Mouse (Mus musculus) fibroblast of lung, adult 2 months (primary cell): Measurements from ENCODE around the gene Wdr24.

Experiments
- DNase-seq: peaks from one replicate; pipeline ENCODE4 v3.0.0-alpha.2; 2011; ENCODE audit warnings: low read depth

The Wdr24 gene

DNA sequence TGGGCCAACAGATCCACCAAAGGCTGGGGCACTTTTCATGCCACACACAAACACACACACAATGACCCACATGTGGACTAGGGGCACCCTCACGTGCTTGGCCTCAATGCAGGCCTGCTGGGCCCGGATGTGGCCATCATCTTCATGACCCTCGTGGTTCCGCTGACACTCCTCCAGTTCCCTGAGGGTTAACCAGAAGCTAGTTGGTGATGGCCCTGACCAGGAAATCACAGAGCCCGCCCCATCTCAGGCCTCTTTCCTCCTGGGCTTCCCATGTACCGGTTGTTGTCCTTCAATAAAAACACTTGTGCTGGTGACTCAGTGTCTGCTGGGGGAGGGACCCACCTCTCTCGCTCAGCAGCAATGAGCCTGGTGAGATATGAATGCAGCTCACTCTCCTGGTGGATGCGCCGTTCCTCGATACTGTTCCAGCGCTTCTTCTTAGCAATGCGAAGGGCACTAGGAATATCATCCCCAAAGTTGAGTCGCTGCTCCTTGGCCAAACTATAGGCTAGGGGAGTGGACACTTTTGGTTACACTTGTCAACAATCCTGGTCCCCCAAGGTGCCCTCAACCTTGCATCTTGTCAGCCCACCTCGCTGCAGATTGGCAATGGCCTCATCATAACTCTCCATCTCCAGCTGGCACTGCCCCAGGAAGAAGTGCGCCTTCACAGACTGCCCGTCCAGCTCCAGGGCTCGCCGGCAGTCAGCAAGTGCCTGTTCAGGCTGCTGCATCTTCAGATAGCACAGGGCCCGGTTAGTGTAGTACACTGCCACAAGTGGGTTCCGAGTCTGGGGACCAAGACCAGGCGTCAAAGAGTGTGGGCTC lies 8.2 kb downstream of the Wdr24 start:
- no peak for DNase-seq

DNA sequence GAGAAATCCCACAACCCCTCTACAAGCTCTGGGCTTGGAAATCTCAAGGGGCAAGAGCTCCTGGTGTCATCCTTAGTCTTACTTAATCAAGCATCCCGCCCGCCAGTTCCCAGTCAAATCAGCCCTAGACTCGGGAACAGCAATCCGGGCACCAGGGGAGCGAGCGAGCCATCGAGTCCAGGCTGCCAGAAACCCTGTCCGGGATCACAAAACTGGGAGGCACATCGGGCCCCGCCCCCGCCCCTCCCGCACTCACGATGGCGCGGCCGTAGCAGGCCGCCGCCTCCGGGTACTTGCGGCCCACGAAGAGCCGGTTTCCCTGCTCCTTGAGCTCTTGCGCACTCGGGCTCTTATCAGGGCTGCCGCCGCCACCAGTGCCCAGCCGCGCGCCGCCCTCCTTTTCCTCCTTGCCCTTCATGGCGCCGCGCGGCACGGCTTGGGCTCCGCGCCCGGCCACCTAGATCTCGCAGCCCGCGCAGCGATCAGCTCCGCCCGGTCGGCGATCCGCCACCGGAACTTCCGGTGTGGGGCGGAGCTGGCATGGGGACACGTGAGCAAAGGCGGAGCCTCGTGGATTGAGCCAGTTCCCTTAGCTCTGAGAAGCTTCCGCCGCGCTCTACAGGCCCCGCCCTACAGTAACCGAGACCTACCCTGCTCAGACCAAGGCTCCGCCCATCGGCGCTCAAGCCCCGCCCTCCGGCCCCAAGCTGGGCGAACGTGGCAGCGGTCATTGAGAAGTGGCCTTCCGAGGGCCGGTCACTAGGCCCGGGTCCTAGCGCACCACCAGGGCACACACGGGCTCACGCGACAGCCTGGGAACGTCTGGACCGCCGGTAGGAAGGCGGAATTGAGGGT lies 9.2 kb downstream of the Wdr24 start:
- peak; percentile 98 for DNase-seq

DNA sequence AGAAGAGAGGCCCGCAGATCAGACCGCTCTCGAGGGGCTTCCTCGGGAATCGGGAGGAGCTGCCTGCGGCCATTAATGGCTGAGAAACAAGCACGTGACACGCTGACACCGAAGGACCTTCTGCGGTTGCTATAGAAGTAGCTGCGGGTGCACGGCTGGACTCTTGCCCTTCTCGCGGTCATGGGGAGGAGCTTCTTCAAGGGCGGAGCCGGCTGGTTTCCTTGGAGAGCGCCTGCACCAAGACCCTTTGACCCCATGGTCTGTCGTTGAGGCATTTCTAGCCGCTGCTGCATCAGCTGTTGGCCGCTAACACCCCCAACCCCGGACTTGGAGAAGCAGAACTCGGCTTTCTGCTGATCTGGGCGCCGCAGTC lies 9.8 kb downstream of the Wdr24 start, which contains the start of gene Stub1:
Stub1 (minus strand) TSS at position 114 of the 373 bp plus-strand sequence.
- DNase-seq: peak; percentile 89

DNA sequence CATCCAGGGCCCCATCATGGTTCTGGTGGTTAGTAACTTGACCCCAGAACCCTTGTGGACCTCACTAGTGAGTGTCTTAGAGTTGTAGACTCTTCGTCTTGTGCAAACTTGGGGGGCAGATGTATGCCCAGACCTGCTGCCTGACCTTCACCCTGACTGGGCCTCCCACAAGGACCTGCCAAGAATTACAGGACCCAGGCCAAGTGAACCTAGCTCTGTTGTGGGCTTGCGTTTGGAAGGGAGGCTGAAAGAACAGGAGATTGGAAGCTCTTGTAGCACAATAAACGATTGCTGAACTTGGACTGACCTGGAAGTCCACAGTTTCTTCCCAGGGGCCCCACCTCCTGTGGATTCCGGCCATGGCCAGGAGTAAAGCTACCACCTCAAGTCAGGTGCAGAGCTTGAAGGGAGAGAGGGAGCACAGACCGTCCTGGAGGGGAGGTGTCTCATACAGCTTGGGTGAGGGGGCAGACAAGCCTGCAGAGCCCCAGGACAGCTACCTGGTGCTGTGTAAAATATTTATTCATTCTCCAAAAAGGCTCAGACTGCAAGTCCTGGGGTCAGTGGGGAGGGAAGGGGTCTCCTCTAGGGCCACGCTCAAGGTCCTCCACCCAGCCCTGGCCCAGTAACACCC lies 10.7 kb downstream of the Wdr24 start:
- DNase-seq: no peak

DNA sequence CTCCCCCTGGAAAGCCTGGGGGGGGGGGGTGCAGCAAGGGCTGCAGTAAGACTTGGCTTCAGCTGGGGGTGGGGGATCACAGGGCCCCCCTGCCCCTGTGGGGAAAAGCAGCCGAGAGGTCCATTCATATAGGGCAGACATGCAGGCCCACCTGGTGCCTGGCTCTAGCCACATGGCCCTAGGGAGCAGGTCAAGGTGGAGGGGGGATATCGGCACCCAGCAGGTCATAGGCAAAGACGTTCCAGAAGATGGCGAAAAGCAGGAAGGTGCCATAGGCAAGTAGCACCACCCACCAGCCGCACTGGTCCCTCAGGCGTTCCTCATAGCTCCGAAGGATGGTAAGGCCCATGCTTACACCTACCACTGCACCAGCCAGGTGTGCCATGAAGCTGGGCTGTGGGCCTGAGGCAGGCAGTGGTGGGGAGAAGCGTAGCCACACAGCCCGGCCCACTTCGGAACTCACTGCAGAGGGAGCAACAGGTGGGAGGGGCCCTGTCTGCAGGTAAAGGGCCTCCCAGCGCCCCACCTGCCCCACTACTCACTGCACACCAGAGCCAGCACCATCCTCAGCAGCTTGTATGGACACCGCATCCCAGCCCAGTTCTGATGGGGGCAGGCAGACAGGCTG lies 11.3 kb downstream of the Wdr24 start:
- no peak for DNase-seq

DNA sequence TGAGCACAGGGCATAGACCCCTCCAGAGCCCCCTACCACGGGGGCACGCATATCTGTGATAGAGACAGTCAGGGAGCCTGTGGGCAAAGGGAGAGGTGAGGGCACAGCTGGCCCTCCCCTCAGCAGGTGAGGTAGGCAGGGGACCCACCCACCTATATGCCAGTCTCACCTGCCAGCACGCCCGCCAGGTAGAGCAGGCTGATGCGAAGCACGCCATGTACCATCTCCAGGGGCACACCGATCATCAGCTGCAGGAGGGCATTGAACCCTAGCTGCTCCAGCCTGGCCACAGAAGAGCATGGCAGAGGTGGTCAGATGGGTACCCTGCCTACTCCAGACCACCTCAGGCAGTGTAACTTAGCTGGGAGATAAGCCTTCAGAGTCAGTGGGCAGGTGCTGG lies 11.9 kb downstream of the Wdr24 start:
- no peak for DNase-seq

DNA sequence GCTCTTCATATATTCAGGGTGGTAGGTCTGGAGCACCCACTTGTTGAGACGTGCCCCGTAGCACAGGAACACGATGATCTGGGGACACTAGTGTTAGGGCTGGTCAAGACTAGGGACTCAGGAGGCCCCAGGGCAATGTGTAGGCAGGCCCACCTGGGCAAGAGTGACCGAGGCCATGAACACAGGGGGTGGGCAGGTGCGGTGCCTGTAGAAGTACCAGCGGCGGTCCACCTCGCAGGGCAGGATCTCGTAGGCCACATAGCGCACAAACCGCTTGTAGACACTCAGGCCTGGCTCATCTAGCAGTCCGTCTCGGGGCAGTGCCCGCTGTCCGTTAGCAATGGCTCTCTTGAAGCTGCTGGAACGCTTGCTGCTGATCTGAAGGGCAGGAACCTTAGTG lies 12.4 kb downstream of the Wdr24 start:
- DNase-seq: no peak

DNA sequence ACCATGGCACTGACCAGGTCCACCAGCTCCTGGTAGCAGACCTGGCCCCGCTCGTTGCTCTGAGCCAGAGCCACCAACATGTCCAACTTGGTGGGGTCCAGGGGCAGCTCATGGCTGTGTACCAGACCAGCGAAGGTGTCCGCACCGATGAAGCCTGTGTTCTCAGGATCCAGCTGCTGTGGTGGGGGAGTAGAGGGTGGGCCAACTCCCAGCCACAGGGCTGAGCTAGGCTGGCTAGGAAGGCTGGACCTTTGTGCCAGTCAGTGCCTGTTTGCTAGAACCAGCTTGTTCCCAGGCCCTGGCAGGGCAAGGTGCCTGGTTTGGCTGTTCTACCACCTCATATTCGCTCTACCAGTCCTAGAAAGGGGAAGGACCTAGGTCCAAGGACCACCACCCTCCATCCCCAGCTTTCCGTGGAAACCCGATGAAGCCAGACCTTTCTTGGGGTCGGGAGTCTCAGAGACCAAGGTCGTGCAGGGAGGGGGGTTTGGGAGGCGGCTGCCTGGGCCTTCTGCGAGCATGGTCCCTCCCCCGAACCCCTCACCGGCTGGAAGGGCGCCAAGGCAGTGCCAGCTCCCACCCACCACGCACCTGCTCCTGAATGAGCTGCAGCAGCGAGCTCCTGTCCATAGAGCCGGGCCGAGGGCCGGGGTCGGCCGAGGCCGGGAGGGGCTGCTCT lies 13.1 kb downstream of the Wdr24 start:
- DNase-seq: no peak

DNA sequence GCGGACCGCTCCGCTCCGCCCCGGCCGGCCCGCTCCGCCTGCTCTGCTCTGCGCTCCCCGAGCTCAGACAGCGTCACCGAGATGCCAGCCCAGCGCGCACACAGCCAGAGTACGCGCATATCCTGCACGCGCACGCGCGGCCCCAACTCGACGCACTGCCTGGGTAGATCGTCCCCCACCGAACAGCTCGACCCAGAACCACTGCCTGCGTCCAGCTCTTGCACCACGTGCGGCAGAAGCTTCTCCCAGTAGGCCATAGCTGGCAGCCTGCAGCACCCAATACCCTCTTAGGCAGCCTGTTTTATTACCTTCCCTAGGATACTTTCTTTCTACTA lies 13.6 kb downstream of the Wdr24 start, which contains the start of gene Rhbdl1:
Rhbdl1 (minus strand) TSS at position 220 of the 335 bp plus-strand sequence.
- no peak for DNase-seq

DNA sequence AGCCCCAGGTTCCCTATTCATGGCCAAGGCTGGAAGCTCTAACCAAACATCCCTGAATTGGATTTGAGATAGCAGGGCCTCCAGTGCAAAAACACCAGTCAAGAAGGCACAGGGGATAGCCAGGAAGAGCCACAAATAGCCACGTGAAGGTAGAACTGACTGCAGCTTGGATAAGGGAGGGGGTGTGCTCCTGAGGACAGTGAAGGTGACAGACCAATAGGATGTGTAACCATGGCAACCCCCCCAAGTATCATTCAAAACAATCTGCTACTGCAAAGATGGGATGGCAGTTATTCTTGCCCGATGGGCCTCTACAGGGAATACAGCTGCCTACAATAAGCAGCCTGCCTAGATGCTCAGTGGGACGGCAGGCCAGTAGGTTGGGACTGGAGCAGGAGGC lies 14.1 kb downstream of the Wdr24 start:
- DNase-seq: no peak

DNA sequence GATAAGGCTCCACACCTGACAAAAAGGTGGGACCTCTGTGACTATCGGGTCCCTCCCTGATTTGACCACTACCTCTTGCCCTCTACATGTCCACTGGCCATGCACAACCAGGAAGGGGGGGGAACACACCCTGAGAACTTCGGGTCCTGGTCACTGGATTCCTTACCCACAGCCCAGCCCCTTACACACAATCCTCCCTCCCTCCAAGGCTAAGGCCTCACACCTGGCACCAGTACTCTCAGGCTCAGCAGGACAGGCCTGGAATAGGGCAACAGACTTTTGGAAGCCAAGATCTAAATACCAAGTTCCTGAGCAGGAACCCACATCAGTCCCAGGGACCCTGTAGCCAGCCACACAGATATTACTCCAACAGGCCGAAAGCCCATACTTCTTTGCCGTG lies 15.5 kb downstream of the Wdr24 start:
- no peak for DNase-seq

DNA sequence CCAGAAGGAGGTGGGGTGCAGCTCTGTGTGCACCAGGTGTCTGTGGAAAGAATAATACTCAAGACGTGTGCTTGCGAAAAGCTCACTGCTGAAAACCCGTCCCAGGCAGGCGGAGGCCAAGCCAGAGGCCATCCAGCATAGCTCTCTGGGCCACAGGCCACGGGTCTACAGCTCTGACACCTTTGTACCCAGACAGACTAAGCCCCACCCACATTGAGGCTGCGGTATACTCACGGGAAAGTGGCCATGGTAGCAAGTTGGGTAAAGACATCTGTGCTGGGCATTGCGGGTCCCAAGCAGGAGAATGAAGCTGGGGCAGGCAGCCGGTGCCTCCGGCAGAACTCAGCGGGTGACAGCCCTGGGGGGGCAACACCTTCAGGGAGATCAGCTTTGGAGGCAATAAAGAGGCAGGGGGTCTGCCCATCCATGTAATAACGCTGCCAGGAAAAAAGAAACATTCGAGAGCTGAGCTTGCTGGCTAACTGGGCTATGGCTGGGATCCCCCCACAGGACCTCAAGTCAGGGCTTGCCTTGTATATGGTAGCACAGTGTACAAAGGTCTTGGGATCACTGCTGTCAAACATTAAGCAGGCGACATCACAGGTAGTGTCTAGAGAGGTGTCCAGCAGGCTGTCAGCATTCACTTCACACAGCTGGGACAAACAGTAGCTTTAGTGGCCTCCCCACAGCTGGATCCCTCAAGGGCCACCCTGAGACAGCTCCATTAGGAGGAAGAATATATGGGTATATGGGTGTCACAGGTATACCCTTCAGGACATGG lies 16.2 kb downstream of the Wdr24 start:
- DNase-seq: no peak

DNA sequence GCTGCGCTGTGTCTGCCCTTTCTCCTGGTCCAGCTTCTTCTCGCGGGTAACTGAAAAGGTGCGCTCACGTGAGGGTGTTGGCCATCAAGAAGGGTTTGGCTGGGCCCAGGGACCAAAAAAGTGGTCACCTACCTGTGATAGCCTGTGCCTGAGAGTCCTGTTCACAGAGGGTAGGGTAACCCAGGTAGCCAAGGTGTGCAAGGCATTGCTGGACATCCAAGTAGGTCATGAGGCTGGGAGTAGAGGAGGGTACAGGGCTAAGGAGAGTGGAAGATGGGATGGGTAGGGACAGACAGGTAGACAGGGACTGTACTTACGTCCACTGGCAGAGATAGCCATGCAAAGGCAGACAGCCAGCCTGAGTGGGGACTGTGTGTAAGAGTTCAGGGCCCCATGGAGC lies 17.1 kb downstream of the Wdr24 start:
- DNase-seq: no peak

DNA sequence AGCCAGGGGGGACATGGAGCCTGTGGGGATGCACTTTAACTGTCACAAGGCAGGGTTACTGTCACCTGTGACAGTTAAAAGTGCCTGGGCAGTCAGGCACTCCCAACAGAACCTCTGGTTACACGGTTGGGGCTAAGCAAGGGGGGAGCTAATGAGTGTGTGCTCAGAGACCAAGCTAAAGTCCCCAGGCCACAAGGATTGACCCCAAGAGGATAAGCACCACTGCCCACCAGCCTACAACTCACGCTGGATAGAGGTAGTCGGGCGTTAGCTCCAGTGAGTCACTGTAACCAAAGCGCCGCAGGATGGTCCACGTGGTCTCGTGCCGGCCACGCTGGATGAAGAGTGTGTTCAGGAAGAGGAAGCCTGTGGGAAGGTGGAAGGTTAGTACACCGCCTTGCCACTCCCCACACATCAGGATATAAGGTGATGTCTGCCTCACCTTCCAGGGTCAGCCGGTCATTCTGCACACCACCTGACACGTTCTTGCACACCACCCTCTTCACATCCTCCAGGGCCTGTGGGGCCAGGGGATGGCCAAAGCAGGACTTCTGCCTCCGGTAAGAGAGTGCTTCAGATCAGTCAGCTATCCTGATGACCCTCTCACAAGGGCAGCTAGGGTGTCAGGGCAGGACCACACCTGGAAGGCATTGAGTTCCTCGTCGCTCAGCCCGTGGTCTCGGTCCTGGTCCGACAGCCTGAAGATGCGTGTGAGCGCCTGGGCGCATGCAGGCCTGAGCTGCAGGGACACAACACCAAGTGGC lies 17.9 kb downstream of the Wdr24 start, which contains the start of gene Gm20683:
Gm20683 (minus strand) TSS at position 647 of the 764 bp plus-strand sequence.
- DNase-seq: no peak

DNA sequence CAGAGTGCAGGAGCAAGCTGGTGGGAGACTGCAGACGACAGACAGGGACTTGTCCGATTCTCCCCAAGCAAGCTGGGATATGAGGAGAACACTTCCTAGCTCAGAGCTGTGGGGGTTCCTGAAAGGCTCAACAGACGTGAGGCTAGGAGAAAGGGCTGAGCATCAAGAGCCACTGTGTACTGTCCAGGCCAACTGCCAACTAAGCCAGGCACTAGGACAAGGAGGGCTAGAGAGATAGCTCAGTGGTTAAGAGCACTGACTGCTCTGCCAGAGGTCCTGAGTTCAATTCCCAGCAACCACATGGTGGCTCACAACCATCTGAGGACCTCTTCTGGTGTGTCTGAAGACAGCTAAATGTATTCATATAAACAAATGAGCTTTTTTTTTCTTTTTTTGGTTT lies 19.1 kb downstream of the Wdr24 start:
- DNase-seq: no peak

DNA sequence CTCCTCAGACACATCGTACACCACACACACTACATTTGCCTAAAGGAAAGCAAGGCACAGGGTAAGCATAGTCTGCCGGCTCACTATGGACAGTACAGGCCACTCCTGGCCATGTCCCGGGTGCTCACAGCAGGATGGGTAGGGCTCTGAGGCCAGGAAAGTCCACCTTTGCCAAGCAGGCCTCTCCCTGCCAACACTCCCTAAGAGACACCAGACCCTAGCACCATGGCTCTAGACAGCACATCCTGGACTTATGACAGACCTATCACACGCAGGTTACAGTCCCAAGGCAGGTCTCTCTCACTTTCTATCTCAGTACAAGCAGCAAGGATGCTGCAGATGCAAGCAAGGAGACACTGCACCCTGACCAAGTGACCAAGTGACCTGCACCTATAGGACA lies 19.7 kb downstream of the Wdr24 start:
- no peak for DNase-seq

DNA sequence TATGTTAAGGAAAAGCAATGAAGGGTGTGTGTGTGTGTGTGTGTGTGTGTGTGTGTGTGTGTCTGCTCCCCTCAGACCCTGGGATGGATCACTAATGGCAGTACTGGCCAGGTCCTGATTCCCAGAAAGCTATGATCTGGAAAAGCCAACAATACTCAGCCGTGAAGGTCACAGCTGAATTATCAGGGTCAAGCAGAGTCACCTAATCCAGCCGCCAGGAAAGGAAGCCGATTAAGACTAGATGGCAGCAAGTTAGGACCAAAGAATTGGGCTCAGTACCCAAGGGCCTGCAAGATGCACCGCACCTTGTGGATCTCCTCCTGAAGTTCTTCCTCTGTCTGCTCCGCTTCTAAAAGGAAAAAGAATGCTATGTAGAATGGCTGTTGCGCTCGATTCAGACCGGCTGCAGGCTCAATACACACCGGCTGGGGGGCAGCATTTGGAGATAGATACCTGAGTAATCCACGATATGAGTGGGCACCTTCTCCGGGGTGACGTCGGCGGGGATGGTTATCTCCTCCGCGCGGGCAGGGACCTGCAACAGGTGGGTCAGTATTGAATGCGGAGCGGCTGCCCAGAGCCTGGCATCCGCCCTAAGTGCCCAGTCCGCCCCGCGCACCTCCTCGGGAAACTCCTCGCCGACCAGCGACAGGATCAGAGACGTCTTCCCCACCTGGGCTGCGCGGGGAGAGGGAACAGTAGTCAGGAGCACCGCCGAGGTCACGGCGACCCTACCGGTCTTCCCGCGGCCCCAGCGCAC lies 20.4 kb downstream of the Wdr24 start:
- no peak for DNase-seq

DNA sequence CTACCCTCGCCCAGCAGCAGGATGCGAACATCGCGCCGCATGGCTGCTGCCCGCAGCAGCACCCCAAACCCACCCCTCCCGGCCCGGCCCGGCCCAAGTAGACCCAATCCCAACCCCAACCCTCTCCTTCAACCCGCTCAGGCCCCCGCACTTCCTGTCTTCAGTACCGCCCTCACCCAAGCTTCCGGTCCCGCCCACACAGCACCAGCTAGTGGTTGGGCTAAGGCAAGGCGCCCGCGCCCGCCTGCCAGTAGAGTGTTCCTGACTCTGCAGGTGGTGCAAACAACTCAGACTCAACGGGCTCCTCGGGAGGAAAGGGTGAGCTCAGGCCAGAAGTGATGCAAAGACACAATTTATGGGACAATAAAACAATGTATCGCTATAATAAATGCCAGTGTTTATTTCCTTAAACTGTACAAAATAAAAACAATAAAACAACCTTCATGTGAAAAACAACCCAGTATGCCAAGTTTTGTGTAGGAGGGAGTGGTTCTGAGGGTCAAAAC lies 21.0 kb downstream of the Wdr24 start, which contains the start of gene Rhot2:
Rhot2 (minus strand) TSS at position 456 of the 506 bp plus-strand sequence.
- peak; percentile 78 for DNase-seq

DNA sequence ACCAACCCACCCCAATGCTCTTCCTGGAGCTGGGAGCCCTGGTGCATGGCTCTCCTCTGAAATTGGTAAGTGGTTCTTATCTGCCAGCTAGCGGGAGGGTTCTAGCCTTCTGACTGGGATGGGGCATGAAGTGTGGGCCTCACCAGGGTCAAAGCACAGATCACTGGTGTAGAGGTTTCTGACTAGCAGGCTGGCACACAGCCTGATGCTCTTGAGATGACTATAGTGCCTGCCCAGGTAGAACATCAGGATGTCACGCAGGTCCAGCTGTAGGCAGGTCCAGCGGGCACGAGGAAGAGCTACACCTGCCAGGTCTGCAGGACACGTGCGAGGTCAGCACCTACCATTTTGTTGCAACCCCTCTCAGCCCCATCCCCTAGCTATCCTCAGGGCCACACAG lies 36.8 kb downstream of the Wdr24 start:
- no peak for DNase-seq
